Mouse (Mus musculus) MEL-GATA-1-ER (cell line): Measurements from ENCODE around the gene Lrriq3.
A peak's percentile ranks its signal among the peaks of the same experiment; 100 is the strongest.

ENCODE experiments used
- DNase-seq: peaks from one replicate; pipeline ENCODE4 v3.0.0-alpha.2; 2012; ENCODE audit warnings: low read depth; ENCODE audit errors: extremely low read depth

The Lrriq3 gene

GRCm38 (mm10) chr3:155093116-155093956, at the start of gene Lrriq3, which contains the start of gene Fpgt:
TSS of gene Lrriq3 (plus strand) at chr3:155093434.
TSS of gene Fpgt (minus strand) at chr3:155093403.
- DNase-seq = peak; percentile 86

GRCm38 (mm10) chr3:155052021-155052420, 41.2 kb upstream of the Lrriq3 start:
- DNase-seq = no peak

- DNase-seq = no peak
Measured at GRCm38 (mm10) chr3:155053189-155053588, 40.0 kb upstream of the Lrriq3 start.

- no peak for DNase-seq
Measured at GRCm38 (mm10) chr3:155055231-155055916, 37.9 kb upstream of the Lrriq3 start, which contains the start of gene Tnni3k. TSS of gene Tnni3k (minus strand) at chr3:155055407.

- no peak for DNase-seq
Measured at GRCm38 (mm10) chr3:155056606-155057005, 36.6 kb upstream of the Lrriq3 start.

DNA sequence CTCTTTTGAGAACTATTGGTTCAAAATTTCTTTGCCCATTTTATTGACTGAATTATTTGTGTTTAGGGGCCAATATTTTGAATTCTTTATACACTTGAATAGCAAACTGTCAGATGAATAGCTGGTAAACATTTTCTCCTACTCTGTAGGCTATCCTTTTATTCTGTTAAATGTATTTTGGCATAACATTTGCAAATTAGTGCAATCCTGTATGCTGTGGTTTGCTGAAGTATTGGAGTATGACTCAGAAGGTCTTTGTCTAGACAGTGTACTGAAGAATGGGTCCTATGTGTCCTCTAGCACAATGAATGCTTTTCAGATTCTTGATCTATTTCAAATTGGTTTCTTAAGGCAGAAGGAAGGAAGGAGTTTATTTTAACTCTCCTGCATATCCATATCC, 35.7 kb upstream of the Lrriq3 start:
- no peak for DNase-seq

DNA sequence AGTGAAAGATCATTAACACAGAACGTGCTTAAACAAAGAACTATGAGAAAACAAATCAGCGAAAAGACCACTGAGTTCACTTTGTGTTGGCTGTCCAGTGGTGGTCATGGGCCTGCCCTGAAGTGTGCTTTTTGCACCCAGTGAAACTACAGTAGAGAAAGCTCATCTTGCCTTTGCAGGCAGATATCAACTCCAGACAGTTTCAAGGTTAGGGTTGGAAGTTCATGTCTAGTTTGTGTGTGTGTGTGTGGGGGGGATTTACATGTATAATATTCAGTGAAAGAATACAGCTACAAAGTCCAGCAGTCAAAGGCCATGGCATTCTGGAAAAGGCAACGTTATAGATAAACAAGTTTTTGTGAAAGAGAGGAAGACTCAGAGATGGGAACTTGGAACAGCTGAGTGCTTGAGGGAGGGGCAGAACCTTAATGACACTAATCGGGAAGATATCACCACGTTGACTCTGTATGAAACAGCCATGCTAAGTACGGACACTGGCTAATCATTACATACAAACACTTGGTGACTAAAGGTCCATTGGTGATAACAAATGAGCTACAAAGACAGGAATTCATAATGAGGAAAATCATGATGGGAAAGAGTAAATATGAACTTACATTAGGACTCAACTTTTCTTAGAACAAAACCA, 34.3 kb upstream of the Lrriq3 start:
- no peak for DNase-seq

- DNase-seq = no peak
Measured at GRCm38 (mm10) chr3:155059449-155059822, 33.8 kb upstream of the Lrriq3 start.

GRCm38 (mm10) chr3:155077908-155078307, 15.3 kb upstream of the Lrriq3 start:
- DNase-seq = no peak

DNA sequence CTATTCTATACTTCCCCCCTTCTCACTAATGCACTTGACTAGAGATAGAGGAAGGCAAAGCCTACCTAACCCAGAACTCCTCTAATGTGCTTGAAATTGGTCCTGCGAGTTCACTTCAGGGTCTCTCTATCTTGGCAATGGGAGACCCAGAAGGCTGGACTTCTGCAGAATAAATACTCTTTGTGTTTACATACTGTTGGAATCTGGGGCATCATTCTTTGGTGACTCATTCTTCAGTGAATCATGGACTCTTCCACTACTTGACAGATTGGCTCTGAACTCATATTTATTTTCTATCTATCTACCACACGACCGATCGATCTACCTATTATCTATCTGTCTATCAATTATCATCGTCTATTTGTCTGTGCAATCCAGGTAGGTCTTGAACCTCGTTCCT, 1.2 kb upstream of the Lrriq3 start:
- no peak for DNase-seq

DNA sequence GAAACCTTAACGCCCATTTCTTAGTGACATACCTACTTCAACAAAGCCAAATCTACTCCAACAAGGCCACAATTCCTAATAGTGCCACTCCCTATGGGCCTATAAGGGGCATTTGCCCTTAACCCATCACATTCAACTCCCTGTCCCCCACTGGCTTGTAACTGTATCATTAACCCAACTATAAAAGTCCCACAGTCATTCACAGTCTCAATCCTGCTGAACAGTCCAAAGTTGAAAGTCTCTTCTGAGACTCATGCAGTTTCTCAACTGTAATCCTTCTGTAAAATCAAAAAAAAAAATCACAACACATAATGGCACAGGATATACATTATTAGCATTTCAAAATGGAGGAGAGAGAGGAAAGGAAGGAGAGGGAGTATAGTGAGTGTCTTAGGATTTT, 6.0 kb downstream of the Lrriq3 start:
- no peak for DNase-seq

GRCm38 (mm10) chr3:155105957-155106356, 12.7 kb downstream of the Lrriq3 start:
- no peak for DNase-seq

DNA sequence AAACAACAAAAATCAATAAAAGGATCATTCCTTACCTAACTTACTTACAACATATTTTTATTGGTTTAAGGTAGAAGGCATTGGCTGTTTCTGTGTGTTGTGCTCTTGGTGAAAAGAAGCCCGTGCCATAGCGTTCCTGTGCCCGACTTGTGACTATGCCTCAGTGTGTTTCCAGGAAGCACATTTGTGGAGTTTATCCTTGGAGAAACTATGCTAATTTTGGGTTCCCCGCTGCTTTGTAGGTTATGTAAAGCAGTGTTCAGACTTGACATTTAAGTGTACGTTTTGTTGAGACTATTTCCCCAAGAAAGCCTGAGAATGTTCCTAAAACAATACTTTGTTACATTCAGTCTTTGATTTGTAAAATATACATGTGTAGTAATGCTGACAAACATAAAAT, 44.5 kb downstream of the Lrriq3 start:
- no peak for DNase-seq

DNA sequence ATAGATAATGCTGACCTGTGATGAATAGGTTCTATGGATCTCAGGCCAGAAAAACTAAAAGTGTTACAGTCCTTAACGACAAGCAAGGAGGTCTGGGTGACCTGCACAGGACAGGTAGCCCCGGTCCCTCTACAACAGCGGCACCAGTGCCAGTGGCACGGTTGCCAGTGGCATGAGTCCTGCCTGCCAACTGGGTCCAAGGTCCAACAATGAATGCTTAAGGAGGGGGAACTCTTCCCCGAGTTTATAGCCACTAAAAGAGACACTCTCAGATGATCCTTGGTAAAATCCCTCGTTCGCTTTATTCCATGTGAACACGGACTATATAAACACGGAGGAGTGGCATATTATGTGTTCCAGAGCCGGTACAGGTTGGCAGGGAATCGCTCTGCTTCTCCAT, 47.8 kb downstream of the Lrriq3 start:
- DNase-seq = no peak

DNA sequence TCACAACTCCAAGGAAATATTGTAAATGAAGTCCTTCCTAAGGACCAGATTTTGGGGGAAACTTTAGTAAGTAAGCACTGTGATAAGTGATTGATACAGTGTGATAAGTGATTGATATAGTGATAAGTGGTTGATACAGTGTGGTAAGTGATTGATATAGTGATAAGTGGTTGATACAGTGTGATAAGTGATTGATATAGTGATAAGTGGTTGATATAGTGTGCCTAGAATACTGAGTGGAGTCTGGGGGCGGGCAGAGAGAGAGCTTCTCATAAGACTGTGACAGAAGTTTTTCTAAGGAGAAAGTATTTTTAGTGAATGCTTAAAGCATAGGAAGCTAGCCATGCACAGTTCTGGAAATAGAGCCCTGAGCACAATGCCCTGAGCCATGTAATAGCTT, 51.1 kb downstream of the Lrriq3 start:
- no peak for DNase-seq

DNA sequence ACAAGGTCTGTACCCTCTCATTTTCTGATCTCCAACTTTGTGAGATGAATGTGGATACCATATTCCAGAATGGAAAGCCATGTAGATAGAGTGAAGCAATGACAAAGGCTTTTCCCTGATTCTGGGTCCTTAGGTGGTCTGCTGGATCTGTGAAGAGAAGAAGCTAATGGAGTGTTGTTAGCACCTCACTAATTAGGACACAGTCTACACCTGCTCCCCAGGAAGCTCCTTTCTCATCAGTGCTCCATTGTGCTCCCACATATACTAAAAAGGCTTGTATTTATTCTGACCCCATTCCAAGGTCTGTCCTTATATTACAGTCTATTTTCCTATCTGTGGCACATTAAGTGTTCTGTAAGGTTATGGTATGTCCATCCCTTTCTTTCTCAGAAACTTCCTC, 68.6 kb downstream of the Lrriq3 start:
- no peak for DNase-seq

GRCm38 (mm10) chr3:155180303-155180902, 87.2 kb downstream of the Lrriq3 start:
- no peak for DNase-seq

- no peak for DNase-seq
Measured at GRCm38 (mm10) chr3:155186456-155186855, 93.2 kb downstream of the Lrriq3 start.

- DNase-seq = no peak
Measured at GRCm38 (mm10) chr3:155188857-155189256, 95.6 kb downstream of the Lrriq3 start.

GRCm38 (mm10) chr3:155234919-155235318, 141.7 kb downstream of the Lrriq3 start:
- DNase-seq = peak; percentile 2

DNA sequence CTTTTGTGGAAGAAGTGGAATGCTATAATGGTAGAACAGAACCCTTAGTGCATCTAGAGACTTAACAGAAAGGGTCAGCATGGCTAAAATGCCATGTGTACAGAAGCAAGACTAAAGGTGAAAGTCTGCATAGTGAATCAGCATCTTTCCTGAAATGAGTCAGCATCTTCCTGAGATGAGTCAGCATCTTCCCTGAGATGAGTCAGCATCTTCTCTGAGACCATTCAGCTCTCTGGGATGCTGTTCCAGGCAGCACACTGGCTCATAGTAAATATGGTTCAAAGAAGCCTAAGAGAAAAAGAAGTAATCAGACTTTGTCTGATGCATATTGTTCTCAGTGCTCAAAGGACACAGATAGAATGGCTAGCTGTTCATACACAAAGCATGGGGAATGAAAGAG, 142.3 kb downstream of the Lrriq3 start:
- no peak for DNase-seq
